Mouse (Mus musculus) stomach, embryonic 16.5 days (tissue): ENCODE results near the gene 1700017B05Rik. TPM values are rescaled to one million over a fixed set of nuclear protein-coding genes. Genes with fewer than 3 reads are reported as not detected.
"Not testable (repeated sequence)": the region's sequence is repeated elsewhere in the genome, so short reads cannot be mapped to it uniquely, and the experiment has no call there.

ENCODE experiments used
- ATAC-seq: fragments of 200-750 bp; cut with Nextera tagmentation; 2 replicates; pipeline ENCODE4 v1.8.0; 2017; ENCODE audit warnings: moderate number of reproducible peaks, moderate TSS enrichment; ENCODE audit not compliant: insufficient read depth, low FRiP score
- H3K27ac ChIP-seq: fragments of 300-500 bp; sonication (generic); 2 replicates; pipeline ENCODE4 v1.5.1; 2014; ENCODE audit warnings: low read length
- H3K27me3 ChIP-seq: fragments of 300-500 bp; sonication (generic); 2 replicates; pipeline ENCODE4 v1.6.1; 2014; ENCODE audit warnings: low read length, control low read depth, mixed read lengths; ENCODE audit not compliant: control insufficient read depth, insufficient read depth
- H3K36me3 ChIP-seq: fragments of 300-500 bp; sonication (generic); 2 replicates; pipeline ENCODE4 v1.6.1; 2014; ENCODE audit warnings: low read length; ENCODE audit not compliant: control insufficient read depth, insufficient read depth
- H3K4me1 ChIP-seq: fragments of 300-500 bp; sonication (generic); 2 replicates; pipeline ENCODE4 v1.6.1; 2014; ENCODE audit warnings: low read length, control low read depth, mixed read lengths; ENCODE audit not compliant: control insufficient read depth, insufficient read depth
- H3K4me2 ChIP-seq: fragments of 300-500 bp; sonication (generic); 2 replicates; pipeline ENCODE4 v1.6.1; 2014; ENCODE audit warnings: low read depth, low read length, mixed read lengths
- H3K4me3 ChIP-seq: fragments of 300-500 bp; sonication (generic); replicated peaks from 2 replicates; pipeline ENCODE4 v1.5.1; 2014; ENCODE audit warnings: mild to moderate bottlenecking, low read length
- H3K9ac ChIP-seq: fragments of 300-500 bp; sonication (generic); 2 replicates; pipeline ENCODE4 v1.6.1; 2014; ENCODE audit warnings: low read length
- H3K9me3 ChIP-seq: fragments of 300-500 bp; sonication (generic); replicated peaks from 2 replicates; pipeline ENCODE4 v1.6.1; 2016; ENCODE audit warnings: low read length, control low read depth; ENCODE audit not compliant: control insufficient read depth
- WGBS: fragments of 180-500 bp; shearing (Covaris S2); extraction: QIAGEN DNeasy Blood & Tissue Kit; methylation state at CpG from one replicate; pipeline ENCODE4 v1.1.7; 2014; 5-methylcytosine and 5-hydroxymethylcytosine counted together
- polyA plus RNA-seq: library from polyadenylated mRNA; unstranded; fragments of >200 nt; fragmentation: Nextera tagmentation; extraction: Ambion mirVana; gene quantifications from 2 replicates; pipeline ENCODE4 v1.2.1, GENCODE M21; 2015

1700017B05Rik gene
- polyA plus RNA-seq, 1 experiment from 2014 or later = 23.0 TPM

DNA sequence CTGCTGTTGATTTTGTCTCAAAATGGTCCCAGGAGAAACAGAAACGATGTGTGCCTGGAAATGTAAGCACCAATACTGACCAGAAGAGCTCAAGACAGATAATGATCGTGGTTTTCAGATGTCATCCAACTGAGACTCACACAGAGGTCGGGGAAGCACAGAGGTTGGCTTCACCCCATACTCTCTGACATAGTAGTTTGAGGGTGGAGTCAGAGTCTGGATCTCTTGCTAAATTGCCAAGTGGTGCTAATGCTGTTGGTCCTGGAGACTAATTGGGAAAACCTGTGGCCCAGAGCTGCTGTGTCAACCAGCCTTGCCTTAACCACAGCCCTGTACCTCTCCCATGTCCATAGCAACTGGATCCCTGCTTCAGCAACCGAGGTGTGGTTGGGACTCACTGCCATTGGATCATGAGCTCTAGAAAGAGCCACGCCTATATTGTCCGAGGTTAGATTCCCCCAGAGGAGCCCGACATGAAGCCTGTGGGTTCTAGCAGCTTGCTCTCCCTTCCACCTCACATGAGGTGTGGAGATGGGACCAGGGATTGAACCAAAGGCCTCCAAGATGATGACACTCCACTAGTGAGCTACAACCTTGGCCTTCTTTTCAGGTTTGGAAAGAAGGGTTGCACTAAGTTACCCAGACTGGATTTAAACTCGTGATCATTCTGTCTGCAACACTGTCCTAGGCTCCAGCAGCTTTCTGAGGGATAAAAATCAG is 30.7 kb downstream of the 1700017B05Rik start:
- WGBS = 75% methylated on average over 8 of the region's 8 CpGs

DNA sequence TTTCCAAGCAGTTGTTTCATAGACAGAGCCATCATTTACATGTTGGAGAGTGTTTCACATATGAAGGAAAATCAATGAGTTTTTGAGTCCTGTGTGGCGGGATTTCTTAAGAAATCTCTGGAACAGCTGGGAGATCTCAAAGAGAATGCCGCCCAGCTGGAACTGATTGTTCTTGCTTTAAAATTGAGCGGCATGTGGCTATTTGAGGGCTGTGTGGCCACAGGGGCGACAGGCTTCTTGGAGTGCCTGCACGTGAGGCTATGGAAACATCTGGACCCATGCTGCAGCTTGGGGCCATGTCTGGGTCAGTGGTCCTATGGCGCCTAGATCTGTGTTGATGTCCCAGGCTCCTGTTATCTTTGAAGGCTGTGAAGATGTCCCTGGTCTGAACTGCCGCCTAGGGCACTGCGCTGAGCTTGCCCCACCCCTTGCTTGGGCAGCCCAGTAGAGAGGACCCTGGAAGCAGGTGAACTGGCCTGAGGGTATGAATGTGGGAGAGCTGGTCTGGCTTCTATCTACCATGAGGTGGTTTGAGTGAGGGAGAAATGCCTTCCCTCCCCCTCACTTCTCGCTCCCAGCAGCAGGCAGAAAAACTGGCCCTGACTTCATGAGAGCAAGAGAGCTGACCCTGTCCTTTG is 32.1 kb downstream of the 1700017B05Rik start:
- 0 out of 2 replicates have a peak, but pooled peaks cover 11% of the 10 kb centered on the region for H3K4me1 ChIP-seq
- no peak overlapping the region for H3K4me3 ChIP-seq
- ATAC-seq = no peak
- no peak overlapping the region for H3K4me2 ChIP-seq
- no peak overlapping the region for H3K27ac ChIP-seq
- 58% methylated on average over 9 of the region's 9 CpGs for WGBS
- no peaks in the 10 kb centered on the region for H3K36me3 ChIP-seq
- H3K9ac ChIP-seq = no peak overlapping the region
- H3K27me3 ChIP-seq = no peaks in the 10 kb centered on the region
- H3K9me3 ChIP-seq = no peaks in the 10 kb centered on the region

More for the DNA sequence above, 30.7 kb downstream of the 1700017B05Rik start:
- H3K4me2 ChIP-seq = no peak overlapping the region
- H3K27ac ChIP-seq = no peak overlapping the region
- H3K27me3 ChIP-seq = no peaks in the 10 kb centered on the region
- H3K9ac ChIP-seq = no peak overlapping the region
- no peaks in the 10 kb centered on the region for H3K9me3 ChIP-seq
- H3K4me3 ChIP-seq = no peak overlapping the region
- no peaks in the 10 kb centered on the region for H3K36me3 ChIP-seq
- ATAC-seq = no peak
- H3K4me1 ChIP-seq = 0 out of 2 replicates have a peak, but pooled peaks cover 11% of the 10 kb centered on the region

DNA sequence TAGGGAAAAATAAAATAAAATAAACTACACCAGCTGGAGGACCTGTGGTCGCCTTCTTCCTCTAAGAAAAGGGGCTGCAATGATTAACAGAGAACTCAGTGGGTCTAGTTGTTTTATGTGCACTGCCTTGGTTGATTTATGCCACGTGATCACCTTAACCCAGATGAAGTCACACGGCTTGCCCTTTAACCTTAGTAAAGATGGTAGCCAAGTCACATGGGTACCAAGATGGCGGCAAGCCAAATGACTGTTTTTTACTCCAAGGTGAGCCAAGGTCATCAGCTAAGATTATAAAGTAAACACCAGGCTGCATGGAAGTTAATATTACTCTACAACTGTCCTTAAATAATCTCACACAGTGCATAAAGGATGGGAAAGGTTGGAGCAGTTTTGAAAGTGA is 32.7 kb downstream of the 1700017B05Rik start:
- Histone ChIP-seq H3K27ac (no peak overlapping the region), H3K4me2 (no peak overlapping the region), H3K27me3 (no peaks in the 10 kb centered on the region), H3K36me3 (no peaks in the 10 kb centered on the region), H3K4me3 (no peak overlapping the region), H3K9me3 (no peaks in the 10 kb centered on the region), H3K4me1 (0 out of 2 replicates have a peak, but pooled peaks cover 11% of the 10 kb centered on the region), H3K9ac (no peak overlapping the region)
- 50% methylated on average over 4 of the region's 4 CpGs for WGBS
- ATAC-seq = no peak

DNA sequence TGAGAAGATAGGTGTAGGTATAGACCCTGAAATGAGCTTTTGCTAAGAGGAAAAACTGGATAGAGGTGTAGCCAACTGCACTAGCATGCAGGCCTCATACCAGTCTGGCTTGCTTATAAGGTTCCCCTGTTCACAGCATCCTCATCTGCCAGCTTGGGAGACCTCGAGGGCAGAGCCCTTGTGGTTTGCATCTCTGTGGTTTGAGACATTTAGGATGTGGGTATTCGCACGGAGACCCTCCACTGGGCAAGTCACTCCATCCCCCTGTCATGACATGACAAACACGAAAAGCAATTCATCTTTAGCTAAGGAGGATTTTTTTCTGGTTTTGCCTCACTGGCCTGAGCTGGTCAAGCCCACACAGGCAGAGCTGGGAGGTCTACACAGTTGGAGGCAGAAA is 34.2 kb downstream of the 1700017B05Rik start:
- 0 out of 2 replicates have a peak, but pooled peaks cover 11% of the 10 kb centered on the region for H3K4me1 ChIP-seq
- 70% methylated on average over 4 of the region's 4 CpGs for WGBS
- ATAC-seq = no peak
- no peak overlapping the region for H3K27ac ChIP-seq
- no peak overlapping the region for H3K4me2 ChIP-seq
- H3K9me3 ChIP-seq = no peaks in the 10 kb centered on the region
- no peaks in the 10 kb centered on the region for H3K36me3 ChIP-seq
- no peak overlapping the region for H3K4me3 ChIP-seq
- no peaks in the 10 kb centered on the region for H3K27me3 ChIP-seq
- H3K9ac ChIP-seq = no peak overlapping the region

DNA sequence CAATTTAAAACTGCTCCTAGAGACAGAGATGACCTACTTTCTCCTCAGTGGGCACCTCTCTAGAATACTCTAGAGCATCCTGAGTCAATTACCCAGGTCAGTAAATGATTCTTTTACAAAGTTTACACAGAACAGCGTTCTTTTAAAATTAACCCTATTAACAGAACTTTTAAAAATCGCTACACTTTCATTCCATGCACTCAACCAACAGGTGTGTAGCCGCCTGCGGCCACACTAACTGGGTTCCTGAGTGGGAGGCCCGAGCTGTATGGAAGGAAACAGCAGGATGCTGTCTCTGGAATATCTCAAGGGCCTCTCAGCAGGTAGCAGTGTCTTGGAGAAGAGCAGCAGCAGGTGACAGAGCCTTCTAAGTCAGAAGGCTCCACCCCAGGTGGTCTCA is 35.2 kb downstream of the 1700017B05Rik start:
- Histone ChIP-seq H3K27me3 (no peaks in the 10 kb centered on the region), H3K4me1 (0 out of 2 replicates have a peak, but pooled peaks cover 11% of the 10 kb centered on the region), H3K4me3 (no peak overlapping the region), H3K9ac (no peak overlapping the region), H3K27ac (no peak overlapping the region), H3K4me2 (no peak overlapping the region), H3K36me3 (no peaks in the 10 kb centered on the region), H3K9me3 (no peaks in the 10 kb centered on the region)
- ATAC-seq = no peak
- 64% methylated on average over 5 of the region's 5 CpGs for WGBS

- not testable (repeated sequence) for H3K9ac ChIP-seq, H3K36me3 ChIP-seq, H3K9me3 ChIP-seq, ATAC-seq, H3K4me2 ChIP-seq, H3K27ac ChIP-seq, H3K4me3 ChIP-seq, H3K27me3 ChIP-seq
- 81% methylated on average over 6 of the region's 6 CpGs for WGBS
- 0 out of 2 replicates have a peak, but pooled peaks cover 11% of the 10 kb centered on the region for H3K4me1 ChIP-seq
Measured at GRCm38 (mm10) chr9:57226628-57227122, 35.7 kb downstream of the 1700017B05Rik start.

DNA sequence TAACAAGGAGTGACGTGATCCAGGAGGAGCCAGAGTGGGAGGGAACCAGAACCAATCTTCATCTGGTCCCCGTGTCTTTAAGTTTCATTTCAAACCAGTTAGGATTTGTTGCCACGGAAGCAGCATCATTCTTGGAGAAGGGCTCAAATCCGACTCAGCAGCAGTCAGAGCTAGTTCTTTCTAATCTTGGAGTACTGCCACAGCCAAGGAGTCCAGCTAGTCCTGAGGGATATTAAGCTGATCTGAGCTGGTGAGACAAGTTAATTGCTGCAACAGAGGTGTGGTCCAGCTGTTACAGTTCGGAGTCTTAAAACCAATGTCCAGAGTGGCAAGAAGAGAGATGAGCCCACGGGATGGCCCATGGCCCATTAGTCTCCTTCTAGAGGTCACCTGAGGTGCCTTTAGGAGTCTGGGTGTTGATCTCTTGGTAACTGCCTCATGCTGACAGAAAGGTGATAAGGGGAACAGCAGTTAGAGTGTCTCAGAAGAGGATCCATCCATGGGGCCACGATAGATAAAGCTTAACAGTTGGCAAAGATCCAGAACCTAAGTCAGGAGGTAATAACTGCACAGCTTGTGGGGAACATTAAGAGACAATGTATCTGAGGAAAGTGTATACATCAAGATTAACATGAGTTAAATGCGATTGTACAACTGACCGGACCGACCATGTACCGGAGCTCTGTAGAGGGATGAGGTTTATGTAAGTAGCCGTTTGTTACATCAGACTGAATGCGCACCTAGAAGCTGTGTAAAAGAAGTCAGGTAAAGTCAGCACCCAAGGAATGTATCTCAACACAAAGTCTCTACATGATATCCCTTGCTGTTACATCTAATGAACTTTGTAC is 36.4 kb downstream of the 1700017B05Rik start:
- Histone ChIP-seq H3K4me1 (0 out of 2 replicates have a peak, but pooled peaks cover 11% of the 10 kb centered on the region), H3K4me3 (no peak overlapping the region), H3K36me3 (no peaks in the 10 kb centered on the region), H3K27ac (no peak overlapping the region), H3K9me3 (no peaks in the 10 kb centered on the region), H3K27me3 (no peaks in the 10 kb centered on the region), H3K4me2 (no peak overlapping the region), H3K9ac (no peak overlapping the region)
- 68% methylated on average over 13 of the region's 13 CpGs for WGBS
- ATAC-seq = no peak

DNA sequence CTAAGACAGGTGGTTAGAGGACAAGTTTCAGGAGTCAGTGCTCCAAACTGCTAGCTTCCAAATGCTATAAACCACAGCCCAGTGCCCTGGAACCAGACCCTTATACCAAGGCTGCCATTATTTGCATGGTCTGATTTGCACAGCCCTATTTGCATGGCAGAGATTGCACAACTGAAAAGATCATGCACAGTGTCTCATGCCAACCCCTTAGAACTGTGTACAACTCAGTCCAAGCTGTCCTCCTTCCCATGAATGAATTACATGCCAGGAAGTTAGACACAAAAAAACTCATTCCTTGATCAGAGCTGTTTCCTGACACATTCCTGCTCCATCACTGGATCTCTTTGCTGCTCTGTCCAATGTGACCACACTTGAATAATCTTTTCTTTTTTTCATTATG is 39.1 kb downstream of the 1700017B05Rik start:
- no peak overlapping the region for H3K9ac ChIP-seq
- no peaks in the 10 kb centered on the region for H3K27me3 ChIP-seq
- H3K27ac ChIP-seq = no peak overlapping the region
- H3K36me3 ChIP-seq = no peaks in the 10 kb centered on the region
- H3K4me3 ChIP-seq = no peak overlapping the region
- H3K9me3 ChIP-seq = no peaks in the 10 kb centered on the region
- no peaks in the 10 kb centered on the region for H3K4me1 ChIP-seq
- no peak for ATAC-seq
- no peak overlapping the region for H3K4me2 ChIP-seq
